Mouse (Mus musculus): ENCODE results near the gene Myh14. TPM values are rescaled to one million over a fixed set of nuclear protein-coding genes. Genes with fewer than 3 reads are reported as not detected.

Myh14 gene
- total and polyA plus RNA-seq, 3 experiments, result 0.09 to 1.5 (median 0.60) TPM

- no peak for TF ChIP-seq RCOR1 (conservative IDR thresholded peaks at IDR 0.05; ENCODE audit: low read depth, low read length)
- TF ChIP-seq E2F4 (IDR thresholded peaks at IDR 0.05; ENCODE audit: insufficient replicate concordance, low read depth, low read length), result no peak
- no peak for TF ChIP-seq SIN3A (IDR thresholded peaks at IDR 0.05; ENCODE audit: low read length)
- no peak for TF ChIP-seq BHLHE40 (IDR thresholded peaks at IDR 0.05; ENCODE audit: low read depth, low read length)
- no peak for TF ChIP-seq MXI1 (IDR thresholded peaks at IDR 0.05; ENCODE audit: low read depth, low read length)
- TF ChIP-seq POLR2AphosphoS2 (IDR thresholded peaks at IDR 0.05; ENCODE audit: low read depth, low read length), result no peak
- TF ChIP-seq ETS1 (conservative IDR thresholded peaks at IDR 0.05; ENCODE audit: low read depth, low read length), result no peak
- TF ChIP-seq TCF12 (IDR thresholded peaks at IDR 0.05; ENCODE audit: low read depth, low read length), result no peak
- TF ChIP-seq HCFC1 (IDR thresholded peaks at IDR 0.05; ENCODE audit: low read depth, low read length), result no peak
- no peak for TF ChIP-seq ZC3H11A (IDR thresholded peaks at IDR 0.05; ENCODE audit: low read depth, low read length)
- TF ChIP-seq CHD2 (IDR thresholded peaks at IDR 0.05; ENCODE audit: low read length), result no peak
- peak in 1 of 2 experiments; percentile 74; a peak in 3 of 4 replicates for TF ChIP-seq CTCF (conservative IDR thresholded peaks at IDR 0.05 in 1 of 2, IDR thresholded peaks at IDR 0.05 in 1 of 2; ENCODE audit: low read depth in 2 of 2, low read length in 2 of 2)
- TF ChIP-seq GABPA (IDR thresholded peaks at IDR 0.05; ENCODE audit: insufficient replicate concordance, low read depth, low read length), result no peak
- TF ChIP-seq MAFK (IDR thresholded peaks at IDR 0.05; ENCODE audit: insufficient replicate concordance, low read length), result no peak
- TF ChIP-seq EP300 (IDR thresholded peaks at IDR 0.05; ENCODE audit: low read length), result no peak
- no peak for TF ChIP-seq MAX (IDR thresholded peaks at IDR 0.05; ENCODE audit: low read length)
- TF ChIP-seq CHD1 (IDR thresholded peaks at IDR 0.05; ENCODE audit: low read depth, low read length), result no peak
These were observed 28.8 kb downstream of the Myh14 start (continued) for GRCm38 (mm10) chr7:44641887-44642286.

DNA sequence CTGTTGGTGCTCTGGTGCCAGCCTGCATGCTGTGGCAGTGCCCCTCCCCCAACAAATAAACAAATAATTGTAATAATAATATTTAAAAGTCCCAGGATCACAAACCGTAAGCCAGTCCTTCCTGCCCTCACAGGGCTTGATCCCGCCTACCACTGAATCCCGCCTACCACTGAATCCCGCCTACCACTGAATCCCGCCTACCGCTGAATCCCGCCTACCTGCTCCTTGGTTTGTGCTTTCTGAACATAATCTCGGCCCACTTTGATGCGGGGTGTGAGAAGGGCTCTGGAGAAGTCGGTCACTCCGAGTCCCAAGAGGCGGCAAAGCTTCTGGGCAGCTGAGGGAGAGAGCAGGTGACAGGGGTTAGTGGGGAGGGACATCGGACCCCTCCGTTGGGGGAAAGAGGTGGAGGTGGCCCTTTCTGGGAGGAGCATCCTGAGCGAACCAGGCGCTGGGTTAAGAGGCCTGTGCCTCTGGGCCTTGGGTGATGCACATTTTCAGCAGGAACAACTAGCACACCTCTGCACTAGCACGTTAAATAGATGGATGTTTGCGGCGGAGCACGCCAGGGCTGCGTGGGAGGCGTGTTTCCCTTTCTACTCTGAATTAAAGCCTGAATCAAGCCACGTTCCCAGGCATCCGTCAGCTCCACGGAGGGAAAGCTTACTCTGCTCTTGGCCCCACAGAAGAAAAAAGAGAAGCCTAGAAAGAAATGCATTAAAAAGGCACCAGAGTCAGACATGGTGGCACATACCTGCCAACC lies 29.6 kb downstream of the Myh14 start:
- no peak overlapping the region for H3K4me2 ChIP-seq (ENCODE audit: insufficient read depth, low read depth, poor library complexity, severe bottlenecking)
- peaks cover 19% of the 10 kb centered on the region for H3K27me3 ChIP-seq (replicated peaks)

More for the DNA sequence above, 29.6 kb downstream of the Myh14 start:
- peaks cover 9% of the 10 kb centered on the region for H3K9me3 ChIP-seq (replicated peaks; ENCODE audit: low read length)
- H3K9ac ChIP-seq (ENCODE audit: insufficient read depth, low read depth), result no peak overlapping the region
- in situ Hi-C loops (cut with MboI; ENCODE audit: low pct_ligation_motif_present, low pct_unique_long_range_greater_than_20kb, low sequenced_read_pairs), result loop anchor here (5.0 to 10.0 kb wide), 3 partner anchors 34 to 376 kb away; partner anchors contain the start of gene Gm15517
- TF ChIP-seq CHD1 (IDR thresholded peaks at IDR 0.05; ENCODE audit: low read depth, low read length) (no peak), CTCF (conservative IDR thresholded peaks at IDR 0.05 in 1 of 2, IDR thresholded peaks at IDR 0.05 in 1 of 2; ENCODE audit: low read depth in 2 of 2, low read length in 2 of 2) (no peak), NRF1 (IDR thresholded peaks at IDR 0.05; ENCODE audit: low read depth, low read length) (no peak), ETS1 (conservative IDR thresholded peaks at IDR 0.05; ENCODE audit: low read depth, low read length) (no peak), USF1 (IDR thresholded peaks at IDR 0.05; ENCODE audit: low read depth, low read length) (no peak), GABPA (IDR thresholded peaks at IDR 0.05; ENCODE audit: insufficient replicate concordance, low read depth, low read length) (no peak), JUN (IDR thresholded peaks at IDR 0.05; ENCODE audit: insufficient read depth, low read depth, low read length) (no peak), BHLHE40 (IDR thresholded peaks at IDR 0.05; ENCODE audit: low read depth, low read length) (no peak), ZC3H11A (IDR thresholded peaks at IDR 0.05; ENCODE audit: low read depth, low read length) (no peak), ELF1 (IDR thresholded peaks at IDR 0.05; ENCODE audit: low read depth, low read length) (no peak), MXI1 (IDR thresholded peaks at IDR 0.05; ENCODE audit: low read depth, low read length) (no peak), POLR2AphosphoS2 (IDR thresholded peaks at IDR 0.05; ENCODE audit: low read depth, low read length) (no peak), PAX5 (IDR thresholded peaks at IDR 0.05; ENCODE audit: low read length) (no peak), IRF4 (IDR thresholded peaks at IDR 0.05; ENCODE audit: low read depth, low read length) (no peak), MAFK (IDR thresholded peaks at IDR 0.05; ENCODE audit: insufficient replicate concordance, low read length) (no peak)
- no peak overlapping the region for H3K27ac ChIP-seq (ENCODE audit: insufficient read depth, low read depth)
- no peaks in the 10 kb centered on the region for H3K79me2 ChIP-seq (replicated peaks; ENCODE audit: control insufficient read depth, extremely low read depth, insufficient read depth, poor library complexity, severe bottlenecking)
- dilution Hi-C loops (cut with MboI; ENCODE audit: extremely low pct_ligation_motif_present, extremely low pct_unique_long_range_greater_than_20kb, low sequenced_read_pairs), result no loop called here
- H3K36me3 ChIP-seq (replicated peaks in 1 of 2; ENCODE audit: control insufficient read depth in 1 of 2, insufficient read depth in 1 of 2, low read length in 1 of 2), result no peaks in the 10 kb centered on the region
- peaks cover 27 to 56% of the 10 kb centered on the region in 2 experiments for H3K4me1 ChIP-seq (ENCODE audit: control insufficient read depth in 1 of 2, insufficient read depth in 2 of 2)
- peak overlapping the region in 2 of 3 experiments; percentile 6 to 49 for H3K4me3 ChIP-seq (replicated peaks in 1 of 3; ENCODE audit: low read depth in 2 of 3, low read length in 2 of 3, poor library complexity in 1 of 3)
- DNase-seq (ENCODE audit: extremely low read depth), result no peak

Data from CH12.LX (cell line).